Mouse (Mus musculus) liver, embryonic 11.5 days (tissue): ENCODE measurements around the gene Fsip1. TPM values are rescaled to one million over a fixed set of nuclear protein-coding genes. Genes with fewer than 3 reads are reported as not detected.

Experiments
- ATAC-seq: fragments of 200-750 bp; cut with Nextera tagmentation; replicated peaks from 2 replicates; pipeline ENCODE4 v1.8.0; 2017; ENCODE audit warnings: moderate number of reproducible peaks, mild to moderate bottlenecking, moderate TSS enrichment, moderate library complexity; ENCODE audit not compliant: low FRiP score
- DNase-seq: peaks from one replicate; pipeline ENCODE4 v3.0.0-alpha.2; 2017; ENCODE audit warnings: low spot score
- H3K27ac ChIP-seq: fragments of 300-500 bp; sonication (generic); 2 replicates; pipeline ENCODE4 v1.5.1; 2014; ENCODE audit warnings: mild to moderate bottlenecking, low read depth, low read length, control low read depth
- H3K27me3 ChIP-seq: fragments of 300-500 bp; sonication (generic); replicated peaks from 2 replicates; pipeline ENCODE4 v1.6.1; 2014; ENCODE audit warnings: low read length, mixed read lengths; ENCODE audit not compliant: control insufficient read depth, insufficient read depth
- H3K36me3 ChIP-seq: fragments of 300-500 bp; sonication (generic); 2 replicates; pipeline ENCODE4 v1.6.1; 2014; ENCODE audit warnings: mild to moderate bottlenecking, low read length, moderate library complexity, mixed read lengths; ENCODE audit not compliant: control insufficient read depth, insufficient read depth
- H3K4me1 ChIP-seq: fragments of 300-500 bp; sonication (generic); replicated peaks from 2 replicates; pipeline ENCODE4 v1.6.1; 2014; ENCODE audit warnings: low read length, mixed read lengths; ENCODE audit not compliant: control insufficient read depth, insufficient read depth
- H3K4me2 ChIP-seq: fragments of 300-500 bp; sonication (generic); 2 replicates; pipeline ENCODE4 v1.6.1; 2014; ENCODE audit warnings: mild to moderate bottlenecking, control low read depth, moderate library complexity
- H3K4me3 ChIP-seq: fragments of 300-500 bp; sonication (generic); 2 replicates; pipeline ENCODE4 v1.5.1; 2014; ENCODE audit warnings: low read depth, low read length, control low read depth
- H3K9ac ChIP-seq: fragments of 300-500 bp; sonication (generic); 2 replicates; pipeline ENCODE4 v1.6.1; 2014; ENCODE audit warnings: low read depth, low read length, control low read depth
- H3K9me3 ChIP-seq: fragments of 300-500 bp; sonication (generic); 2 replicates; pipeline ENCODE4 v1.6.1; 2016; ENCODE audit warnings: low read length, inconsistent platforms, mixed read lengths; ENCODE audit not compliant: control insufficient read depth
- WGBS: fragments of 180-500 bp; shearing (Covaris S2); extraction: QIAGEN DNeasy Blood & Tissue Kit; methylation state at CpG from one replicate; pipeline ENCODE4 v1.1.7; 2014; 5-methylcytosine and 5-hydroxymethylcytosine counted together
- polyA plus RNA-seq: library from polyadenylated mRNA; unstranded; fragments of >200 nt; fragmentation: Nextera tagmentation; extraction: Ambion mirVana; gene quantifications from 2 replicates; pipeline ENCODE4 v1.2.1, GENCODE M21; 2014

Gene Fsip1
- polyA plus RNA-seq, 1 experiment from 2014 or later = 0.29 TPM

DNA sequence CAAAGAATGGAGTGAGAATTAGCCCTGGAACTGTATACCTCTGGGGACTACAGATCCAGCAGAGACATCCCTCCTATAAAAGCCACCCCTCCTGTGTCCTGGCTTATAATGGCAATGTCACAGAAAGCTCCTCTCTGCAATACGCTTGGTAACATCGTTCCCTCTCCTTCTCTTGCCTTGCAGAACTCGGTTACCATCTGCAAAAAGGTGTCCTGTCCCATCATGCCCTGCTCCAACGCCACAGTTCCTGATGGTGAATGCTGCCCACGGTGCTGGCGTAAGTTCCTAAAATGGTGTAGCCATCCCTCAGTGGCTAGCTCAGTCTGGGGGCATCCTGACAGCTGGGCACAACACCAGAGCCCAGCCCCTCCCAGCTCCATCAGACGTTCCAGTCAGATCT lies 141.1 kb downstream of the Fsip1 start:
- Histone ChIP-seq H3K27me3 (peaks cover 7% of the 10 kb centered on the region), H3K4me3 (no peak overlapping the region), H3K4me2 (no peak overlapping the region), H3K36me3 (no peaks in the 10 kb centered on the region), H3K9ac (no peak overlapping the region), H3K4me1 (peaks cover 3% of the 10 kb centered on the region; the same call in 1 of the 2 replicates), H3K27ac (no peak overlapping the region), H3K9me3 (no peaks in the 10 kb centered on the region)
- WGBS = 79% methylated on average over 7 of the region's 7 CpGs
- ATAC-seq (no peak), DNase-seq (no peak)

GRCm38 (mm10) chr2:118114671-118115070 lies 142.1 kb downstream of the Fsip1 start:
- ATAC-seq (no peak), DNase-seq (peak; percentile 20)
- Histone ChIP-seq H3K27me3 (peaks cover 7% of the 10 kb centered on the region), H3K4me1 (peaks cover 3% of the 10 kb centered on the region; the same call in 1 of the 2 replicates), H3K9me3 (no peaks in the 10 kb centered on the region), H3K4me3 (no peak overlapping the region), H3K27ac (no peak overlapping the region), H3K4me2 (no peak overlapping the region; the same call in 1 of the 2 replicates), H3K9ac (no peak overlapping the region), H3K36me3 (no peaks in the 10 kb centered on the region)
- whole genome bisulfite sequencing = 82% methylated on average over 10 of the region's 10 CpGs

- ATAC-seq (no peak), DNase-seq (peak; percentile 31)
- no peaks in the 10 kb centered on the region for H3K9me3 ChIP-seq
- peak overlapping the region; percentile 3; the same call in 1 of the 2 replicates for H3K4me2 ChIP-seq
- H3K4me3 ChIP-seq = 0 out of 2 replicates have a peak overlapping the region, but pooled peaks have one; percentile 48
- no peak overlapping the region for H3K27ac ChIP-seq
- H3K4me1 ChIP-seq = peaks cover 3% of the 10 kb centered on the region; the same call in 1 of the 2 replicates
- H3K9ac ChIP-seq = no peak overlapping the region
- 50% methylated on average over 8 of the region's 8 CpGs for WGBS
- peaks cover 7% of the 10 kb centered on the region for H3K27me3 ChIP-seq
- H3K36me3 ChIP-seq = no peaks in the 10 kb centered on the region
Observed at GRCm38 (mm10) chr2:118113808-118114524, 142.8 kb downstream of the Fsip1 start.

GRCm38 (mm10) chr2:118112846-118113479 lies 143.8 kb downstream of the Fsip1 start:
- H3K4me1 ChIP-seq = peaks cover 3% of the 10 kb centered on the region; the same call in 1 of the 2 replicates
- peaks cover 7% of the 10 kb centered on the region for H3K27me3 ChIP-seq
- H3K9ac ChIP-seq = 0 out of 2 replicates have a peak overlapping the region, but pooled peaks have one; percentile 22
- H3K36me3 ChIP-seq = no peaks in the 10 kb centered on the region
- DNase-seq (no peak), ATAC-seq (no peak)
- no peaks in the 10 kb centered on the region for H3K9me3 ChIP-seq
- H3K4me2 ChIP-seq = peak overlapping the region; percentile 84
- peak overlapping the region; percentile 48 for H3K4me3 ChIP-seq
- H3K27ac ChIP-seq = no peak overlapping the region
- 57% methylated on average over 21 of the region's 21 CpGs for WGBS

GRCm38 (mm10) chr2:118112438-118112837 lies 144.3 kb downstream of the Fsip1 start:
- Histone ChIP-seq H3K9me3 (no peaks in the 10 kb centered on the region), H3K9ac (no peak overlapping the region), H3K36me3 (no peaks in the 10 kb centered on the region), H3K4me1 (peaks cover 3% of the 10 kb centered on the region; the same call in 1 of the 2 replicates), H3K4me3 (peak overlapping the region; percentile 48), H3K27ac (no peak overlapping the region), H3K27me3 (peaks cover 7% of the 10 kb centered on the region), H3K4me2 (peak overlapping the region; percentile 84)
- DNase-seq (no peak), ATAC-seq (no peak)
- 21% methylated on average over 5 of the region's 5 CpGs for WGBS

DNA sequence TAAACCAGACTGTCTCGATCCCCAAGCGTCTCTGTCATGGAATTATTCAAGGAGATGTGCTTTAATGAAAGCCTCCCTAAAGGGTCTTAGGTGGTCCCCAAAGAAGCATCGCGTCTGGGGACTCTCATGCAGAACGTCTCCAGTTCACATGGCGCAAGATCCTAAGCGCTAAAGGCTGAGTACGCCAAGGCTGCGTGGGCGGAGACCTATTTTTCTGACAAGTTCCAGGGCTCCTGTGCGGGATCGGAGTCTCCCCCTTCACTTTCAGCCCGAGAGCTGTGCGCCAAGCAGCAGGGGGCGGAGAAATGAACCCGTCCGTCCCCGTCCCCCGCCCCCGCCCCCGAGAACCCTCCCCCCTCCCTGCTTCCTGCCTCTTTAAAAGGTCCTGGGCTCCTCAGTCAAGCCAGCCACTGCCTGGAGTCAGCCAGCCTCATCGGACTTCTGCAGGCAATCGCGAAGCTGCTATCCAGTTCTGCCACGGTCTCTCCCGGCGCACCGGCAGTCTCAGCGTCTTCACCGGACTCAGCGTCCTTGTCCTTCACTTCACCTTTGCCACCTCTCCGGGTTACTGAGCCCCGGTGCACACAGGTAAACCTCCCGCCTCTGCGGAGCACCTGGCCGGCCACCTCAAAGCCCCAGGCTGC lies 145.2 kb downstream of the Fsip1 start, which contains the start of gene Thbs1:
TSS of gene Thbs1 (plus strand) at position 389 of the 644 bp plus-strand sequence.
- Histone ChIP-seq H3K4me1 (peaks cover 3% of the 10 kb centered on the region; the same call in 1 of the 2 replicates), H3K9ac (peak within 1 kb of the TSS; percentile 17), H3K4me2 (peak within 1 kb of the TSS; percentile 84), H3K27me3 (peaks cover 7% of the 10 kb centered on the region), H3K9me3 (no peaks in the 10 kb centered on the region), H3K27ac (no peak within 1 kb of the TSS; the same call in 1 of the 2 replicates), H3K4me3 (peak within 1 kb of the TSS; percentile 48), H3K36me3 (no peaks in the 10 kb centered on the region)
- peak; percentile 68 for DNase-seq
- peak; percentile 70 for ATAC-seq
- under 1% methylated on average over 36 of the region's 36 CpGs for WGBS

- Histone ChIP-seq H3K27ac (no peak overlapping the region; the same call in 1 of the 2 replicates), H3K9me3 (no peaks in the 10 kb centered on the region), H3K4me3 (peak overlapping the region; percentile 48), H3K27me3 (peaks cover 7% of the 10 kb centered on the region), H3K4me2 (peak overlapping the region; percentile 84), H3K4me1 (peaks cover 3% of the 10 kb centered on the region; the same call in 1 of the 2 replicates), H3K9ac (peak overlapping the region; percentile 17; the same call in 1 of the 2 replicates), H3K36me3 (no peaks in the 10 kb centered on the region)
- peak; percentile 82 for DNase-seq
- peak; percentile 61 for ATAC-seq
- WGBS = 1% methylated on average over 16 of the region's 16 CpGs
Observed at GRCm38 (mm10) chr2:118111116-118111487, 145.7 kb downstream of the Fsip1 start.

GRCm38 (mm10) chr2:118110225-118110915 lies 146.4 kb downstream of the Fsip1 start:
- ATAC-seq = no peak
- Histone ChIP-seq H3K27ac (no peak overlapping the region), H3K9ac (no peak overlapping the region), H3K9me3 (no peaks in the 10 kb centered on the region), H3K27me3 (peaks cover 7% of the 10 kb centered on the region), H3K4me3 (peak overlapping the region; percentile 48; the same call in 1 of the 2 replicates), H3K4me2 (peak overlapping the region; percentile 84), H3K36me3 (no peaks in the 10 kb centered on the region), H3K4me1 (peaks cover 3% of the 10 kb centered on the region; the same call in 1 of the 2 replicates)
- DNase-seq = no peak
- 41% methylated on average over 17 of the region's 17 CpGs for WGBS
